Mouse (Mus musculus): ENCODE measurements around the gene Wbp2nl. TPM values are rescaled to one million over a fixed set of nuclear protein-coding genes. Genes with fewer than 3 reads are reported as not detected.

The Wbp2nl gene
- polyA plus RNA-seq, 1 experiment from 2014 or later = 0.09 TPM

DNA sequence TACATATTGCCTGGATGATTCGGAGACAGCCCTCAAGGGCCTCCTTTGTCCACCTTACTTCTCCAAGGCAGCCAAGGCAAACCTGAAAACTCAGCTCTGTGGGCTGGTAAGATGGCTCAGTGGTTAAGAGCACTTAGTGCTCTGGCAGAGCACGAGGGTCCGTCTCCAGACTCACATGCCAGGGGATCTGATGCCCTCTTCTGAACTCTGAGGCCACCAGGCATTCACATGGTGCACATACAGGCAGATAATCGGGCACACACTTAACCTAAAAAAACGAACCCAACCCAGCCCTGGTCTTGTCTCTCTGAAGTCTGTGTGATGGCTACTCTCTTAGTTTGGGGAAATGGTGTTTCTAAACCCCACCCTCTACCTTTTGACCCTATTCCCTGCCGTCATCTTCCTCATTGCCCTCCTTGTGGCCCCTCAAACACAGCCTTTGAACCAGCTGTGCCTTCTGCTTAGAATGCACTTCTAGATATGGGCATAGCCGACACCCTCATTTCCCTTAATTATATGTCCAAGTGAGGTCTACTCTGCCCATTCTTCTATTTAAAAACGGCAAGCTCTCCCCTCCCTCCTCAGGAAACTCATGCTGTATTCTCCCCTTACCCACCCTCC is 41.0 kb downstream of the Wbp2nl start:
- H3K9me3 ChIP-seq (ENCODE audit: low read length) = no peaks in the 10 kb centered on the region
- peak overlapping the region; percentile 76; the same call in 1 of the 2 replicates for H3K4me2 ChIP-seq (ENCODE audit: low read depth, low read length)
- peak overlapping the region; percentile 99 for H3K27ac ChIP-seq (ENCODE audit: low read depth)
- H3K36me3 ChIP-seq (replicated peaks; ENCODE audit: insufficient read depth, low read length) = peaks cover 33% of the 10 kb centered on the region
- H3K27me3 ChIP-seq (ENCODE audit: insufficient read depth, low read length) = no peaks in the 10 kb centered on the region
- H3K9ac ChIP-seq (replicated peaks) = peak overlapping the region; percentile 81
- 45% methylated on average over 8 of the region's 8 CpGs for WGBS (ENCODE audit: insufficient replicate concordance)
- no peak for ATAC-seq
- peaks cover 70% of the 10 kb centered on the region for H3K4me1 ChIP-seq (ENCODE audit: insufficient read depth)
- no peak overlapping the region for H3K4me3 ChIP-seq (ENCODE audit: low read depth, low read length)
- no peak for TF ChIP-seq CTCF (IDR thresholded peaks at IDR 0.05; ENCODE audit: low read depth)
- TF ChIP-seq EP300 (IDR thresholded peaks at IDR 0.05; ENCODE audit: low read depth) = no peak
- DNase-seq = no peak

- DNase-seq = peak; percentile 57
- no peak for TF ChIP-seq EP300 (IDR thresholded peaks at IDR 0.05; ENCODE audit: low read depth)
- no peak for TF ChIP-seq CTCF (IDR thresholded peaks at IDR 0.05; ENCODE audit: low read depth)
- ATAC-seq = no peak
- H3K9ac ChIP-seq (replicated peaks) = peak overlapping the region; percentile 81
- H3K27me3 ChIP-seq (ENCODE audit: insufficient read depth, low read length) = no peaks in the 10 kb centered on the region
- H3K4me3 ChIP-seq (ENCODE audit: low read depth, low read length) = peak overlapping the region; percentile 59
- H3K36me3 ChIP-seq (replicated peaks; ENCODE audit: insufficient read depth, low read length) = peaks cover 25% of the 10 kb centered on the region
- WGBS (ENCODE audit: insufficient replicate concordance) = 22% methylated on average over 21 of the region's 21 CpGs
- no peaks in the 10 kb centered on the region for H3K9me3 ChIP-seq (ENCODE audit: low read length)
- peak overlapping the region; percentile 99 for H3K27ac ChIP-seq (ENCODE audit: low read depth)
- peaks cover 77% of the 10 kb centered on the region for H3K4me1 ChIP-seq (ENCODE audit: insufficient read depth)
- H3K4me2 ChIP-seq (ENCODE audit: low read depth, low read length) = peak overlapping the region; percentile 76
Observed at GRCm38 (mm10) chr15:82340414-82341035, 41.8 kb downstream of the Wbp2nl start.

GRCm38 (mm10) chr15:82341036-82341501 is 42.3 kb downstream of the Wbp2nl start:
- Histone ChIP-seq H3K36me3 (replicated peaks; ENCODE audit: insufficient read depth, low read length) (peaks cover 20% of the 10 kb centered on the region), H3K27me3 (ENCODE audit: insufficient read depth, low read length) (no peaks in the 10 kb centered on the region), H3K9ac (replicated peaks) (peak overlapping the region; percentile 81), H3K4me3 (ENCODE audit: low read depth, low read length) (peak overlapping the region; percentile 59), H3K4me2 (ENCODE audit: low read depth, low read length) (peak overlapping the region; percentile 76), H3K27ac (ENCODE audit: low read depth) (peak overlapping the region; percentile 99), H3K9me3 (ENCODE audit: low read length) (no peaks in the 10 kb centered on the region), H3K4me1 (ENCODE audit: insufficient read depth) (peaks cover 77% of the 10 kb centered on the region)
- TF ChIP-seq CTCF (IDR thresholded peaks at IDR 0.05; ENCODE audit: low read depth) = peak; percentile 23; the same call in 1 of the 2 replicates
- TF ChIP-seq EP300 (IDR thresholded peaks at IDR 0.05; ENCODE audit: low read depth) = no peak
- DNase-seq (peak; percentile 83), ATAC-seq (peak; percentile 3)
- under 1% methylated on average over 36 of the region's 40 CpGs for WGBS (ENCODE audit: insufficient replicate concordance)

- TF ChIP-seq CTCF (IDR thresholded peaks at IDR 0.05; ENCODE audit: low read depth) (no peak), EP300 (IDR thresholded peaks at IDR 0.05; ENCODE audit: low read depth) (peak; percentile 98)
- peak; percentile 54 for ATAC-seq
- peak overlapping the region; percentile 81 for H3K9ac ChIP-seq (replicated peaks)
- H3K4me2 ChIP-seq (ENCODE audit: low read depth, low read length) = peak overlapping the region; percentile 76
- peak; percentile 74 for DNase-seq
- peaks cover 78% of the 10 kb centered on the region for H3K4me1 ChIP-seq (ENCODE audit: insufficient read depth)
- H3K36me3 ChIP-seq (replicated peaks; ENCODE audit: insufficient read depth, low read length) = peaks cover 12% of the 10 kb centered on the region
- no peaks in the 10 kb centered on the region for H3K9me3 ChIP-seq (ENCODE audit: low read length)
- peak overlapping the region; percentile 99 for H3K27ac ChIP-seq (ENCODE audit: low read depth)
- H3K4me3 ChIP-seq (ENCODE audit: low read depth, low read length) = peak overlapping the region; percentile 59
- 16% methylated on average over 15 of the region's 15 CpGs for WGBS (ENCODE audit: insufficient replicate concordance)
- H3K27me3 ChIP-seq (ENCODE audit: insufficient read depth, low read length) = no peaks in the 10 kb centered on the region
Observed at GRCm38 (mm10) chr15:82341675-82342542, 43.2 kb downstream of the Wbp2nl start.

DNA sequence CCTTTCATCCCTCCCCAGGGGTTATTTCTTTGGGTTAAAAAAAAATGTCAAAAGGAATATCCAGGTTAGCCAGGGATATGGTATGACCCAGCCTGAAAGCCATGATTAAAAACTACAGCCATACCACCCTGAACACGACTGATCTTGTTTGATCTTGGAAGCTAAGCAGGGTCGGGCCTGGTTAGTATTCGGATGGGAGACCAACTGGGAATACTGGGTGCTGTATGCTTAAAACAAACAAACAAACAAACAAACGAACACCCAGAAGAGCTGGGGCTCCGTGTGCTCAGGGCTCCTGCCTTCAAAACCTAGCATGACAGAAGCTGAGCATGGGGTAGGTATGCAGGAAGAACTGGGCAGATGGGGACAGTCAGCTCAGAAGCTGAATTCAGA is 43.8 kb downstream of the Wbp2nl start:
- 57% methylated on average over 5 of the region's 5 CpGs for WGBS (ENCODE audit: insufficient replicate concordance)
- peaks cover 11% of the 10 kb centered on the region for H3K36me3 ChIP-seq (replicated peaks; ENCODE audit: insufficient read depth, low read length)
- peak overlapping the region; percentile 81 for H3K9ac ChIP-seq (replicated peaks)
- peak overlapping the region; percentile 76 for H3K4me2 ChIP-seq (ENCODE audit: low read depth, low read length)
- peaks cover 78% of the 10 kb centered on the region for H3K4me1 ChIP-seq (ENCODE audit: insufficient read depth)
- H3K27me3 ChIP-seq (ENCODE audit: insufficient read depth, low read length) = no peaks in the 10 kb centered on the region
- no peak for DNase-seq
- H3K9me3 ChIP-seq (ENCODE audit: low read length) = no peaks in the 10 kb centered on the region
- TF ChIP-seq EP300 (IDR thresholded peaks at IDR 0.05; ENCODE audit: low read depth) = no peak
- TF ChIP-seq CTCF (IDR thresholded peaks at IDR 0.05; ENCODE audit: low read depth) = no peak
- no peak for ATAC-seq
- H3K27ac ChIP-seq (ENCODE audit: low read depth) = peak overlapping the region; percentile 99
- peak overlapping the region; percentile 59 for H3K4me3 ChIP-seq (ENCODE audit: low read depth, low read length)

All from liver, postnatal 0 days (tissue).